ENCODE assay signal across 16 mouse cellular contexts in the genomic region with DNA sequence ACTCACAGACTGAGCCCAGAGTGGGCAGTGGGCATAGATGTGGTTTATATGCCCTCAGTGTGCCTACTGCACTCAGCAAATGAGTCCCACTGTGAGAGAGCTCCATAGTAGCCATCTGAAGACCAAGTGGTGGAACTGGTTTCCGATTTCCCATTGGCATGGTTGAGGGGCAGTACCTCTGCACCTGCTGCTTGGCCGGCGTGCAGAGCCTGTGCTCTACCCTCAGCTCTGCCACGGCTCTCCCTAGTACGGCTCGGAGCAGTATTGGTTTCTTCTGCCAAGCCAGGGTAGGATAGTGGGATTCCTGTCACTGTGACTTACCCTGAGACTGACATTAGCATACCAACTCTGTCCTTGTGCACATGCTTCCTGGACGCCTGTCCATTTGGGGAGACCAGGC.
"Had no signal": no experiment of that assay in that cellular context is flagged by ENCODE, and none has a peak within 500 bp of the region (broad histone marks: within the 10 kb centered on the region; RNA-seq: fewer than 3 reads in every experiment).

No protein-coding gene starts in this region.

- DNase-seq: liver, postnatal 0 days; lung, adult 2 months; lung, postnatal 14 days; lung, postnatal 36 days; right cerebral cortex, postnatal 14 days; spleen, adult 18-20 months; thymus, adult 18-20 months; thymus, postnatal 14 days; thymus, postnatal 36 days had no signal

- H3K27ac ChIP-seq: lung, embryonic 15.5 days; macrophage; midbrain, embryonic 13.5 days; neural tube, embryonic 13.5 days; neural tube, embryonic 15.5 days had no signal

- H3K4me1 ChIP-seq: lung, embryonic 15.5 days had no signal

- H3K4me3 ChIP-seq: lung, embryonic 15.5 days; megakaryocyte, embryonic 14.5 days; midbrain, embryonic 13.5 days; myocyte; neural tube, embryonic 13.5 days; neural tube, embryonic 15.5 days had no signal
